Mouse (Mus musculus) heart, postnatal 0 days (tissue): ENCODE data around the gene Dpysl5. TPM values are rescaled to one million over a fixed set of nuclear protein-coding genes. Genes with fewer than 3 reads are reported as not detected.
A peak's percentile ranks its signal among the peaks of the same experiment; 100 is the strongest.
"Not testable (repeated sequence)": the region's sequence is repeated elsewhere in the genome, so short reads cannot be mapped to it uniquely, and the experiment has no call there.

ENCODE experiments used
- ATAC-seq: fragments of 200-750 bp; cut with Nextera tagmentation; 2 replicates; pipeline ENCODE4 v1.8.0; 2017; ENCODE audit warnings: low read depth, moderate number of reproducible peaks, moderate library complexity; ENCODE audit not compliant: insufficient read depth
- DNase-seq: peaks from one replicate; pipeline ENCODE4 v3.0.0-alpha.2; 2016; ENCODE audit warnings: low spot score
- H3K27ac ChIP-seq: fragments of 300-500 bp; sonication (generic); 2 replicates; pipeline ENCODE4 v1.5.1; 2014; ENCODE audit warnings: low read depth, mild to moderate bottlenecking
- H3K27me3 ChIP-seq: fragments of 300-500 bp; sonication (generic); 2 replicates; pipeline ENCODE4 v1.6.1; 2014; ENCODE audit warnings: low read length, mixed read lengths; ENCODE audit not compliant: control insufficient read depth, insufficient read depth
- H3K36me3 ChIP-seq: fragments of 300-500 bp; sonication (generic); replicated peaks from 2 replicates; pipeline ENCODE4 v1.6.1; 2014; ENCODE audit warnings: low read length, mixed read lengths; ENCODE audit not compliant: control insufficient read depth, insufficient read depth
- H3K4me1 ChIP-seq: fragments of 300-500 bp; sonication (generic); 2 replicates; pipeline ENCODE4 v1.6.1; 2014; ENCODE audit warnings: antibody characterized with exemption; ENCODE audit not compliant: control insufficient read depth, insufficient read depth
- H3K4me2 ChIP-seq: fragments of 300-500 bp; sonication (generic); 2 replicates; pipeline ENCODE4 v1.6.1; 2014; ENCODE audit warnings: low read depth, mild to moderate bottlenecking, low read length, moderate library complexity
- H3K4me3 ChIP-seq: fragments of 300-500 bp; sonication (generic); 2 replicates; pipeline ENCODE4 v1.5.1; 2014; ENCODE audit warnings: low read depth, low read length
- H3K9ac ChIP-seq: fragments of 300-500 bp; sonication (generic); replicated peaks from 2 replicates; pipeline ENCODE4 v1.6.1; 2014; ENCODE audit warnings: low read depth, low read length, mixed read lengths
- H3K9me3 ChIP-seq: fragments of 300-500 bp; sonication (generic); replicated peaks from 2 replicates; pipeline ENCODE4 v1.6.1; 2016; ENCODE audit warnings: low read length; ENCODE audit not compliant: control insufficient read depth
- CTCF ChIP-seq: IDR thresholded peaks from 2 replicates; pipeline ENCODE4 v1.5.1; 2016; ENCODE audit warnings: antibody characterized with exemption, control low read depth, low read depth
- EP300 ChIP-seq: IDR thresholded peaks from 2 replicates; pipeline ENCODE4 v1.6.1; 2016; ENCODE audit warnings: antibody characterized with exemption, low read depth
- WGBS: fragments of 180-500 bp; shearing (Covaris S2); extraction: QIAGEN DNeasy Blood & Tissue Kit; methylation state at CpG from one replicate; pipeline ENCODE4 v1.1.7; 2014; 5-methylcytosine and 5-hydroxymethylcytosine counted together
- polyA plus RNA-seq: library from polyadenylated mRNA; unstranded; fragments of >200 nt; fragmentation: Nextera tagmentation; extraction: Ambion mirVana; gene quantifications from 2 replicates; pipeline ENCODE4 v1.2.1, GENCODE M21; 2015
- total RNA-seq: library from RNA; depleted of rRNA; stranded (reverse); fragments of >200 nt; gene quantifications from 2 replicates; pipeline ENCODE4 v1.2.3, GENCODE M21; 2014; ENCODE audit warnings: low replicate concordance

Gene Dpysl5
- total and polyA plus RNA-seq, 2 experiments from 2014 or later, result 0.83 to 4.7 TPM

- H3K27ac ChIP-seq, result no peak overlapping the region
- no peaks in the 10 kb centered on the region for H3K27me3 ChIP-seq
- ATAC-seq (no peak), DNase-seq (no peak)
- peaks cover 23% of the 10 kb centered on the region for H3K36me3 ChIP-seq
- 9% methylated on average over 3 of the region's 3 CpGs for WGBS
- H3K4me3 ChIP-seq, result peak overlapping the region; percentile 86
- peak overlapping the region; percentile 77 for H3K9ac ChIP-seq
- no peak for TF ChIP-seq CTCF
- TF ChIP-seq EP300, result no peak
- peak overlapping the region; percentile 85 for H3K4me2 ChIP-seq
- no peaks in the 10 kb centered on the region for H3K9me3 ChIP-seq
- peaks cover 6% of the 10 kb centered on the region for H3K4me1 ChIP-seq
Measured at GRCm38 (mm10) chr5:30667686-30668085, 43.7 kb upstream of the Dpysl5 start.

DNA sequence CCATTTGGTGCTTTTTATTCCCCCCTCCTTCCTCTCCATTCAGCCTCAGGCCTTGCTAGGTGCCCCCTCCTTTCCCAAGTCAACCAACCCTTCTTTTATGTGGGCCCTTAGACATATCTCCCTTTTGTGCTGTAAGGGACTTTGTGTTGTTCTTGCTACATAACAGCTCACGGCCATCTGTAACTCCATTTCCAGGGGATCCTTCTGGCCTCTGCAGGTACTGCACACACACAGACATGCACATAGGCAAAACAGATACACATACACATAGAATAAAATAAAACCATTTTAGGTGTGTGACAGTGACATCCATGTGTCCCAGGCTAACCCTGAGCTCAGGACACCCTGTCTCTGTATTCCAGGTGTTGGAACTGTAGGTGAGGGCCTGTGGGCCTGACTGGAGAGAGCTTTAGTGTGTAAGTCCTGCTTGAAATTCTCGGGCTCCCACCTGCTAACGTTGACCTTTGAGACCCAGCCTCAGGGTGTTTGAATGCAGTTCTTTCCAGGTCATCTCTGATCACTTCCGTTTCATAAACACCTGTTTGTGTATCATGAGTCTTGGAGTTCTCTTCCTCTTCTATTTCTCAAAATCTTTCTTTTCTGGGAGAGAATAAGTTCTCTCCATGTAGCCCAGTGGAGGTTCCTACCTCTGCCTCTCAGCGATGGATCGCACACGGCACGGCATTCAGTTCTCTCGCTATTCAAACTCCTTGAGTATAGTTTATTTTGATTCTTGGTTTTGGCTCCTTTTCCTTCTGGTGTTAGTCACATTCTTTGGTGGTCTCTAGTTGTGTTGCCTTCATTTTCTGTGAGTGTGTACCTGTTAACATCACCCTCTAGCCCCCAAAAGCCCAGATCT, 42.5 kb upstream of the Dpysl5 start:
- H3K36me3 ChIP-seq, result peaks cover 35% of the 10 kb centered on the region
- no peak for DNase-seq
- H3K27ac ChIP-seq, result no peak overlapping the region
- peaks cover 6% of the 10 kb centered on the region for H3K4me1 ChIP-seq
- no peaks in the 10 kb centered on the region for H3K27me3 ChIP-seq
- H3K9me3 ChIP-seq, result no peaks in the 10 kb centered on the region
- no peak for ATAC-seq
- peak overlapping the region; percentile 85 for H3K4me2 ChIP-seq
- TF ChIP-seq CTCF, result no peak
- no peak for TF ChIP-seq EP300
- H3K9ac ChIP-seq, result no peak overlapping the region
- H3K4me3 ChIP-seq, result no peak overlapping the region; the same call in 1 of the 2 replicates
- 93% methylated on average over 9 of the region's 9 CpGs for WGBS

DNA sequence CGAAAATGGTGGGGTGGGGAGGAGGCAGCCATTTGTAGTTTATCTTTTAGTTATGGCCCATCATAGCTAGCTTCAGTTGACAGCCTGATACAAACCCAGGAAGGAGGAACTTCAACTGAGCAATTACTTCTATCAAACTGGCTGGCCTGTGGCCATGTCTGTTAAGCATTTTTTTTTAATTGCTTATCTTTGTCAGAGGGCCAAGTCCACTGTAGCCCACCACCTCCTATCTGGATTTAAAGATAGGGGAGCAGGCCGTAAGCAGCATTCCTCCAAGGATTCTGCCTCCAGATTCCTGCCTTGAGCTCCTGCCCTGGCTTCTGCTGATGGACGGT, 41.9 kb upstream of the Dpysl5 start:
- DNase-seq, result no peak
- Histone ChIP-seq H3K4me3 (no peak overlapping the region), H3K27me3 (no peaks in the 10 kb centered on the region), H3K27ac (no peak overlapping the region), H3K4me1 (peaks cover 6% of the 10 kb centered on the region), H3K36me3 (peaks cover 41% of the 10 kb centered on the region), H3K9ac (no peak overlapping the region), H3K9me3 (no peaks in the 10 kb centered on the region), H3K4me2 (no peak overlapping the region)
- no peak for ATAC-seq
- 52% methylated on average over 3 of the region's 3 CpGs for WGBS
- TF ChIP-seq EP300 (no peak), CTCF (no peak)

DNA sequence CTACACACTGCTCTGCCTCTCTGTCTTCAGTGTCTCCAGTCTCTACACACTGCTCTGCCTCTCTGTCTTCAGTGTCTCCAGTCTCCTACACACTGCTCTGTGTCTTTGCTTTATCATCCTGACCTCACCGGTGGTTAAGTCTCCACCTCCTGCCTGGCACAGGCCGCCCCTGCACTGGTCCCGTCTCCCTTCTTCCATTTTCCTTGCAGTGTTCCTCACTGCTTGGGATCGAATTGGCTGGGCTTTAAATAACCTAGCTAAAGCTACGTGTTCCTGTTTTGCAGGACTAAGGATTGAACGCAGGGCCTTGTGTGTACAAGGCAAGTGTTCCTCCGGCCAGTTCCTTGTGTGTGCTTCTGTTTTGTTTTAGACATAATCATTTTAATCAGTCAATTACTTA, 41.3 kb upstream of the Dpysl5 start:
- ATAC-seq, result no peak
- no peaks in the 10 kb centered on the region for H3K9me3 ChIP-seq
- DNase-seq, result no peak
- peaks cover 45% of the 10 kb centered on the region for H3K36me3 ChIP-seq
- no peak overlapping the region for H3K9ac ChIP-seq
- H3K4me2 ChIP-seq, result no peak overlapping the region
- 75% methylated on average over 7 of the region's 7 CpGs for WGBS
- no peak overlapping the region for H3K4me3 ChIP-seq
- no peak for TF ChIP-seq EP300
- TF ChIP-seq CTCF, result no peak
- peaks cover 6% of the 10 kb centered on the region for H3K4me1 ChIP-seq
- no peaks in the 10 kb centered on the region for H3K27me3 ChIP-seq
- no peak overlapping the region for H3K27ac ChIP-seq

- Histone ChIP-seq H3K4me2 (no peak overlapping the region), H3K4me3 (no peak overlapping the region), H3K4me1 (no peaks in the 10 kb centered on the region), H3K27me3 (no peaks in the 10 kb centered on the region), H3K27ac (no peak overlapping the region), H3K9ac (no peak overlapping the region), H3K36me3 (peaks cover 65% of the 10 kb centered on the region), H3K9me3 (no peaks in the 10 kb centered on the region)
- DNase-seq, result no peak
- 85% methylated on average over 7 of the region's 7 CpGs for WGBS
- ATAC-seq, result no peak
- TF ChIP-seq CTCF, result no peak
- no peak for TF ChIP-seq EP300
Measured at GRCm38 (mm10) chr5:30674001-30674400, 37.4 kb upstream of the Dpysl5 start.

DNA sequence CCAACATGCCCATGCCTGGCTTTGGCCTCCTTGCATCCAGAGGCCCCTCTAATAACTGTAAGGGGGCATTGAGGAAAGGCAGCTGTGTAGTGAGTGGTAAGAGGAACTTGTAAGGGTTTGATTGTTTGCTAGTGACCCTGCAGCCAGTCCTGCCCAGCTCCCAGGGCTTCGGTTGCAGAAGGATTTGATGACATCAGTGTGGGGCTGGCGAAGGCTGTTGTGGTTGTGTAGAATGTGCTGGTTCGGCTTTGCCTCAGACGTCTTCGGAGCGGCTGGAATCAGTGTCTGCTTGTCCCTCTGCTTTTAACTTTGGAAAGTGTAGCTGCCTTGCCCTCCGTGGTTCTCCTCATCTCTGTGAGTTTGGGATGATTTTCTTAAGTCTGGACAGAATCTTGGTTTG, 34.6 kb upstream of the Dpysl5 start:
- DNase-seq, result no peak
- Histone ChIP-seq H3K4me1 (no peaks in the 10 kb centered on the region), H3K27me3 (no peaks in the 10 kb centered on the region), H3K9ac (no peak overlapping the region), H3K9me3 (no peaks in the 10 kb centered on the region), H3K36me3 (peaks cover 51% of the 10 kb centered on the region), H3K4me2 (no peak overlapping the region), H3K4me3 (no peak overlapping the region), H3K27ac (no peak overlapping the region)
- TF ChIP-seq EP300, result no peak
- no peak for TF ChIP-seq CTCF
- ATAC-seq, result no peak
- 78% methylated on average over 7 of the region's 7 CpGs for WGBS

GRCm38 (mm10) chr5:30678069-30678468, 33.3 kb upstream of the Dpysl5 start:
- peaks cover 38% of the 10 kb centered on the region for H3K36me3 ChIP-seq
- 91% methylated on average over 3 of the region's 3 CpGs for WGBS
- H3K9ac ChIP-seq, H3K27ac ChIP-seq, H3K27me3 ChIP-seq, H3K4me3 ChIP-seq, H3K9me3 ChIP-seq, ATAC-seq, DNase-seq, H3K4me1 ChIP-seq, H3K4me2 ChIP-seq: not testable (repeated sequence)
